ENCODE assay signal across 34 mouse cellular contexts in genomic region chr12:114287041-114287440, GRCm38 (mm10).
"Had no signal": no experiment of that assay in that cellular context is flagged by ENCODE, and none has a peak within 500 bp of the region (broad histone marks: within the 10 kb centered on the region; RNA-seq: fewer than 3 reads in every experiment).

No protein-coding gene starts in this region.

- H3K4me1 ChIP-seq: heart, embryonic 12.5 days; heart, embryonic 13.5 days; heart, embryonic 15.5 days; hindbrain, embryonic 10.5 days; hindbrain, embryonic 12.5 days; hindbrain, embryonic 13.5 days; hindbrain, embryonic 15.5 days; intestine, embryonic 15.5 days; kidney, embryonic 15.5 days had no signal

- H3K9me3 ChIP-seq: heart, embryonic 15.5 days; intestine, embryonic 15.5 days had no signal

- H3K4me3 ChIP-seq: heart, embryonic 12.5 days; heart, embryonic 13.5 days; heart, embryonic 15.5 days; hindbrain, embryonic 10.5 days; hindbrain, embryonic 12.5 days; hindbrain, embryonic 13.5 days; hindbrain, embryonic 15.5 days; intestine, embryonic 15.5 days; kidney, embryonic 15.5 days; layer of hippocampus, adult 2 months; left cerebral cortex, adult 2 months had no signal

- H3K9ac ChIP-seq: heart, embryonic 12.5 days; heart, embryonic 13.5 days; heart, embryonic 15.5 days; hindbrain, embryonic 12.5 days; hindbrain, embryonic 13.5 days; hindbrain, embryonic 14.5 days; hindbrain, embryonic 15.5 days; intestine, embryonic 15.5 days; kidney, embryonic 15.5 days had no signal

- ATAC-seq: hindbrain, embryonic 16.5 days; hindbrain, postnatal 0 days; inflammation-experienced regulatory T-cells, adult 6 months; intestine, embryonic 15.5 days; intestine, embryonic 16.5 days; intestine, postnatal 0 days had no signal

- H3K27ac ChIP-seq: heart, embryonic 13.5 days; heart, embryonic 15.5 days; hindbrain, embryonic 10.5 days; hindbrain, embryonic 12.5 days; hindbrain, embryonic 13.5 days; hindbrain, embryonic 14.5 days; hindbrain, embryonic 15.5 days; hindbrain, postnatal 0 days; intestine, embryonic 15.5 days; kidney, embryonic 15.5 days; kidney, postnatal 0 days; layer of hippocampus, adult 2 months; left cerebral cortex, adult 2 months had no signal

- DNase-seq: heart, postnatal 10 days; heart, postnatal 14 days; heart, postnatal 36 days; heart, postnatal 4 days; kidney, adult 11 months; kidney, adult 18-20 months; kidney, adult 2 months; kidney, adult 8-10 months; kidney, adult 9 months; kidney, postnatal 10 days; kidney, postnatal 14 days; kidney, postnatal 25 days; kidney, postnatal 36 days; kidney, postnatal 4 days; layer of hippocampus, adult 9-11 months; layer of hippocampus, postnatal 36 days had no signal

- H3K36me3 ChIP-seq: heart, embryonic 12.5 days; heart, embryonic 13.5 days; heart, embryonic 15.5 days; hindbrain, embryonic 10.5 days; hindbrain, embryonic 12.5 days; hindbrain, embryonic 13.5 days; hindbrain, embryonic 15.5 days; intestine, embryonic 15.5 days; kidney, embryonic 15.5 days had no signal
